ENCODE assay signal across 14 mouse cellular contexts in the genomic region with DNA sequence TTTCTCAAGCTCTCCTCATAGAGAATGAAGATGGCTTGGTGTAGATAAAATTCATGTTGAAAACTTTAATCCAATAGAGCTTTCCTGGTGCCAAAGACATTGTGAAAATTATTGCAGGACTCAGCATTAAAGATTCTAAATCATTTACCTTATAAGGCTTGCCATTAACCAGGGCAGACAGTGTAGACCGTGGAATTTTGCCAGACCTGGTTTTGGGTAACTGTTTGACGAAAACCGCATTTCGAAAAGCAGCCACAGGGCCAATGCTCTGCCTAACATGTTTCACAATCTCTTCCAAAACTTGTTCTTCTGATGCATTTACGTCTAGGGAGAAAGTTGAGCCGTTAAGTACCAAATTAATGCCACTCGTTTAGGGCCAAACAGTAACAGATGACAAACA.
DNase-seq lines count a peak whose midpoint lies in the region.
"Had no signal": no experiment of that assay in that cellular context is flagged by ENCODE, and none has a peak within 500 bp of the region (broad histone marks: within the 10 kb centered on the region; RNA-seq: fewer than 3 reads in every experiment).

No protein-coding gene starts in this region.

- DNase-seq in adrenal gland, postnatal 36 days = peak; percentile 1 to 18
- no peak for DNase-seq in adrenal gland, adult 18-20 months (ENCODE audit: low spot score in 2 of 2)
- peak; percentile 49 to 56 for DNase-seq in kidney, adult 8-10 months
- no peak for DNase-seq in kidney, adult 18-20 months
- peak; percentile 2 for DNase-seq in lung, postnatal 10 days
- DNase-seq in lung, postnatal 25 days (ENCODE audit: low spot score) = no peak
- DNase-seq in kidney, postnatal 14 days = peak; percentile 26
- DNase-seq in frontal cortex, adult 2 months (ENCODE audit: extremely low spot score in 1 of 2, low spot score in 1 of 2) = no peak
- DNase-seq: adrenal gland, postnatal 14 days; cerebellum, adult 8-10 months; cerebellum, postnatal 14 days; embryo, embryonic 11 days; gastrocnemius, postnatal 10 days; heart, postnatal 36 days had no signal

Comparison
In these comparisons a context has a peak if more than half of its experiments do, and no peak if none do; other contexts are left out.
1. DNase-seq: peak in adrenal gland, postnatal 36 days (2 of 2), kidney, adult 8-10 months (2 of 2), lung, postnatal 10 days (single experiment) and kidney, postnatal 14 days (single experiment); none in adrenal gland, adult 18-20 months (0 of 2), kidney, adult 18-20 months (single experiment), lung, postnatal 25 days (single experiment) and frontal cortex, adult 2 months (0 of 2).